Mouse (Mus musculus) retina, embryonic 14.5 days (tissue): Measurements from ENCODE around the gene Dscaml1.

Experiments used
- DNase-seq: peaks from one replicate; pipeline ENCODE4 v3.0.0-alpha.2; 2015; ENCODE audit warnings: low spot score

Gene Dscaml1

DNA sequence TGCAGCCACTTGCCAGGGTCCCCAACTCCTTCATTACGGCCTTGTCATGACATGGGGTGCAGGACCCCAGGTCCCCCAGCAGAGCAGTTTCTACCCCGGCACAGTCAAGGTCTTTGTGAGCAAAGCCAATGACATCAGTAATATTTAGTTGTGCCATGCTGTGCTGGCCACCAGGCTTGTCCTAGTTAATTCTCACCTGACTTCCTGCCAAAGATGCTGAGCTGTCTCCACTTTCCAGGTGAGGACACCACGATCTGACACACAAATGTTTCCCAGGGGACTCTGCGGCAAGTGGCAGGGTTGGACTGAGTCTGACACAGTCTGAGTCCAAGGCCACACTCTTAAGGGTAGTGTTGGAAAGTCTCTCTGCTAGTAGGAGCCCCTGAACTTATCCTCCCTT lies at the start of gene Dscaml1:
Dscaml1 (plus strand) TSS at position 173 of the 400 bp plus-strand sequence.
- no peak for DNase-seq

DNA sequence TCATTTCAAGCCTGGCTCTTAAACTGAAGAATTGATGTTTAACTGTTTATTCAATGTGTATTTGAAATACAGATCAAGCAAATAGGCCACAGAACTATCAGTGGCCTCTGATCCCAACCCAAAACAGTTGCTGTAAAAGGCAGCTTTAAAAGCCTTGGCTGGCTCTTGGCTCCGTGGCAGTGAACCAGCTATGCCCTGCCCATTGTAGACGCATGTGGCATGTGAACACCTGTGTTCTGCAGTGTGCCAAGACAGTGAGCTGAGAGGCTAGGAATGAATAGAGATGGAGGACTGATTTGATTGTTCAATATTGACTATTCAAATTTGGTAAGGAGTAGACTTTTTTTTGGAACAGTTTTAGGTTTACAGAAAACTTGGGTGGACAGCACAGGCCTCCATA lies 49.5 kb upstream of the Dscaml1 start:
- no peak for DNase-seq

DNA sequence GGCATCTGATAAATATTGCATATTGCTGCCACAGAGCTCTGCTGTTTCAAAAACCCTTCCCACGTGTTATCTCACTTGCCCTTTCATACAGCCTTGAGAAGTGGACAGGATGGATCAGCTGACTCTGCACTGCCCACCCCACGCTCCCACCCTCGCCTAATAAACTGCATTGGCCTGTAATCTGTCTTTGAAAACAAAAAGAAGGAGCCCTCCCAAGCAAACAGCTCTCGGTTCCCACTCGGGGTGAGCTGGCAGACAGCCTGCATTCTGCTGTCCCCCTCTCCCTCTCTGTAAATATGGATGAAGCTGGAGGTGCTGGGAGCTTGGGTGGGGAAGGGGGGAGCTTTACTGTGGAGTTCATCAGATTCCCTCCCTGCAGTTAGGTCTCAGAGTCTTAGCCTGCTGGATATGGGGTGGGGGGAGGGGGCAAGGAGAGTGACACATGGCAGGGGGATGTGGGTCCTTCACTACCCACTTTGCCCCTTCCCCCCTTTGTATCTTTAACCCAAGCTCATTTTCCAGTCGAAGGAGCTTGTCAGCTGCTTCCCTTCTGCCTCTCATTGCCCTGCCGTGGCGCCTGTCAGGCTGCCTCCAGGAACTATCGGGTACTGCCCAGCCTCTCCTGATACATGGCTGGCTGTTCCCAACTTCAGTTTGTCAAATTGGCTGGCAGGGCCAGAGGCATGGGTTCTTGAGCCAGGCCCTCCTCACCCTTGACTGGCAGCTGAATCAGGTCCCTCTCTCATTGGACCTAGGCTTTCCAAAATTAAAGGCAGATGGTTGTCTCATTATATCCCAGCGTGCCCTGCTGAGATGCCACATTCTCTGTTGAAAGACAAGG lies 45.8 kb upstream of the Dscaml1 start:
- DNase-seq, result peak; percentile 74

DNA sequence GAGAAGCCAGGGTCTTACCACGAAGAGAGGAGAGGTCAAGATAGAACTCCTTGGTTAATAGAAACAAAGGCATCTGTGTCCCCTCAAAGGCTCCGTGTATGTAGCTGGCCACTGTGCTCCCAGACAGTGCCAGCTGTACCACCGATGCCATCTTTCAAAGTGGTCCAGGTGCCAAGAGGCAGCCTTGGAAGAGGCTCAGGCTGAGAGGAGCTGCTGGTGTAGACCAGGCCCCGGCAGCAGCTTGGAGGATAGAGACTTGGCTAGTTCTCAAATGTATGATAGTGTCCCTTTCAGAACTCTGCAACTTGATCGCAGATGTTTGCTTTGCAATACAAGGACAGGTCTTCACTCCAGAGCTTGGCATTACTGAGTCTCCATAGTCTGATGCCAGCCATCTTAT lies 44.1 kb upstream of the Dscaml1 start:
- no peak for DNase-seq

DNA sequence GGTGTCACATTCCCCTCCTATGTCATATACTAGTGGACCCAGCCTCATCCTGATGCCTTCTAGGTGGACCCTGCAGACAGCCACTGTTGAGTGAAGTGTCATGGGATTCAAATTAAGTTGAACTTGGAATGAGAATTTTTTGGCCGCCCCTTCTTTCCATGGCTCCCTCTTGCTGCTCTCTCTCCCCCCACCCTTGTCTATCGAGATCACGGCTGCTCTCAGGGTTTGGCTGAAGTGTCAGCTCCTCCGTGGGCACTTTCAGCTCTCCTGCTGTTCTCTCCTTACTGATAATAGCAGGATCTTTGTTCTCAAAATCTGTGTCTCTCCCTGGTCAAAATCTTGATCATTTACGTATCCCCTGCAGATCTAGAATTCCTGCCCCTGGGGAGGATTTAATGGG lies 43.6 kb upstream of the Dscaml1 start:
- DNase-seq, result no peak

DNA sequence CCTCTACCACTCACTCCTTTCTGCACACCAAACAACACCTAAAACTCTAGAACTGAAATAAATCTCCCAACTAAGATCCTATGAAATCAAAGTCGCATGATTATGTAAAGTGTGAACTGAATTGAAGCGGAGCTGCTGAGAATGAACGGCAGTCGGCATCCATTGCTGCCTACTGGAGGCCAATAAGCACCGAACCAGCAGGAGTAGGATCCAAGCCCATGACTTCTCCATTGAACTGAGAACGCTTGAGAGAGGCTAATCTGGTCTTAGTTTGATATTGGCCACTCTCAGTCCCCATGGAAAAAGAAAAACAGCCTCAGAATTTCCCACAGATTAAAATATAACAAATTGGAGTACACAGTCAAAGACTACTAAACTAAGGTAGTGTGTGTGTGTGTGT lies 42.5 kb upstream of the Dscaml1 start:
- DNase-seq, result no peak

DNA sequence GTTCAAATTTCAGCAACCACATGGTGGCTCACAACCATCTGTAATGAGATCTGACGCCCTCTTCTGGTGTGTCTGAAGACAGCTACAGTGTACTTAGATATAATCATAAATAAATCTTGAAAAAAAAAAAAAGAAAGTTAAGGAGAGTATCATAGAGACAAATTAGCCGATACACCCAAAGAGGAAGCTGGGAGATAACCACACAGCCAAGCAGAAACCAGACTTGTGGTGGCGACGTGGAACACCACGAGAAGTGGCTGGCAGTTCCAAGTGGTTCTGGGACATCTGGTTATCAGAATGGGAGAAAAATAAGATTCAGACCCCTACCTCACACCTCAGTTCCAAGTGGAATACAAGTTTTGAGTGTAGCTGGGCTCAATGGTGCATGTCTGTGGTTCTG lies 39.7 kb upstream of the Dscaml1 start:
- DNase-seq, result no peak

DNA sequence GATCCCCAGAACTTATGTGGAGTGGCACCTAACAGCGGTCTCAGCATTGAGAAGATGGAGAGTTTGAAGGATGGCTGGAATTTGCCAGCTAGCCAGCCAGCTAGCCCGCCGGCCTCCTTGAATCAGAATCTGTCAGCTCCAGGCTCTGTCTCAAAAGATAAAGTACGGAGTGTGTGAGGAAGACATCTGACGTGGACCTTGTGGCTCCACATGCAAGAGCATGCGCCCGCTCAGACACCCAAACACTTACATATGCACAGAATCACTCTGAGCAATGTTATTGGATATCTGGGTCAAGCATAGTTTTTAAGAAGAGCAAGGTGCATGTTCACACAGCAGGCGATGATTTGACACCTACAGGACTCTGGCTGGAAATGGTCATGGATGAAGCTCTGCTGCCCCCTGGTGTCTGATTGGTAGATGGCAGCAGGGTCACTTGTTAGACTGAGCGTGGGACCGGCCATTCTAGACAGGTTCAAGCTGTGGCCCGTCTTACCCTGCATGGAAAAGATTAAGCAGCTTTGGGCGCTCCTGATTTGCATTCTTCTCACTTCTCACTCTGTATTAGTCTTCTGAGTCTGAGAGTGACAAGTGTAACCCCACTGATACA lies 37.9 kb upstream of the Dscaml1 start:
- peak; percentile 94 for DNase-seq

DNA sequence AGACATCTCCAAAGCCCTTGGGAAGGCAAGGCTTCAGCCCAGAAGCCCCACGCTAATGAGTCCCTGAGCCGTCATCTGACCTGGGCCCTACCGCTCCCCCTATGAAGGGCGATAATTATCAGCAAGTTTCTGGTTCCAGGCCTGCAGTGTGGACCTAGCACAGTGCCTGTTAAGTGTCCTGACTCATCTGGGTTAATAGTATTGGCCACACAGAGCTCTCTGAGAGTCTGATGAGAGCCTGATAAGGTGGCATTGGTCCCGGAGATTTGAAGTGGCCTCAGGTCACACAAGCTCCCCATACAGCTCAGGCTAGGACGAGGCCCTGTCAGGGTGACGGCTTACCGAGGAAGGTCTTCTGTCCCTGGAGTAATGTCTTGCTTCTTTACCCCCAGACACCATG lies 36.8 kb upstream of the Dscaml1 start:
- DNase-seq, result no peak

DNA sequence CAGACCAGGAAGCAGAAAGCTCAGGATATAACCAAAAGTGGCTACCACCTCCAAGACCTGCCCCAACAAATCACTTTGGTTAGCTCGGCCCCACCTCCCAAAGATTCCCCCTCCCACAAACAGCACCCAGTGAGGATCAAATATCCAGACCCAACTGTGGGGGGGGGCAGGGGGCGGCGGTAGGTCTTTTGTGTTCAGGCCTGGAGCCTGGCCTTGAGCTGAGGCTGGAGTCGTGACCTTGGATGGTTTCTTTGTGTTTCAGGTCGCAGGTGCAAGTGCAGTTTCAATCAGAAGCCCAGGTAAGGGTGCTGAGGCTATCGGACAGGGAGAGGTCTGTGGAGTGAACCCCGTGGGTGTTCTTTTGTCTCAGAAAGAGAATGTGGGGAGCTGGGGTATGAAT lies 35.1 kb upstream of the Dscaml1 start:
- DNase-seq, result no peak

DNA sequence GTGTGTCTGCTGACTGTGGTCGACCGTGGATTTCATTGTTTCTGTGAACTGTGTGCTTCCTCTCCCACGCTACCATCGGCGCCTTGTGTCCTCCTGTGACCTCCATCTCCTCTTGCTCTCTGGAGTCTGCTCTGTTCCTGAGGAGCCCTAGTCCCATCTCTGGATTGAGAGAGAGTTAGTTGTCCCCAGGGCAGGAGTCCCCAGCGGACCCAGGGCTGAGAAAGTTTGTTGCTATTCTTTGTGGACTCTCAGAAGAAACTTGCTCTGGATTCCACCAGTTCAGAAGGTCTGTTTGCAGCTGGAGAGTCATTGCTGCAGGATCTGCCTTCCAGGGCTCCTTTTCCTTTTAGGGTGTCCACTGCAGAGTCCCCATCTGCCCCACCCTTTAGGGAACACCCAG lies 31.2 kb upstream of the Dscaml1 start:
- no peak for DNase-seq

DNA sequence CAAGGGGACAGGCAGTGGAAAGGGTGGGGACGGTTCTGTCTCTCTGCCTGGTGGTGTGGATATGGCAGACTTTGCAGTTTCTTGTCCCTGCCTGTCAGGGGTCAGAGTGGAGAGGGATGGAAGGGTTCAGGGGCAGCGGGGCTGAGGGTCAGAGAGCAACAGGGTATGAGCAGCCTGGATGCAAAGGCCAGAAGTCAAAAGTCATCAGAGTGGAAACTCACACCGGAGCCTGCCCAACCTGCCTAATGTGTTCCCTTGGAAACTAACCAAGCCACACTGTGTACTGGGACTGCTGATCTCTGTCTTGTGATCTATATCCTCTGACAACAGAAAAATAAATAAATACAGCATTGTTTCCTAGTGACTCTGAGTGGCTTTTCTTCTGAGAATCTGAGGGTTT lies 30.6 kb upstream of the Dscaml1 start:
- DNase-seq, result no peak

DNA sequence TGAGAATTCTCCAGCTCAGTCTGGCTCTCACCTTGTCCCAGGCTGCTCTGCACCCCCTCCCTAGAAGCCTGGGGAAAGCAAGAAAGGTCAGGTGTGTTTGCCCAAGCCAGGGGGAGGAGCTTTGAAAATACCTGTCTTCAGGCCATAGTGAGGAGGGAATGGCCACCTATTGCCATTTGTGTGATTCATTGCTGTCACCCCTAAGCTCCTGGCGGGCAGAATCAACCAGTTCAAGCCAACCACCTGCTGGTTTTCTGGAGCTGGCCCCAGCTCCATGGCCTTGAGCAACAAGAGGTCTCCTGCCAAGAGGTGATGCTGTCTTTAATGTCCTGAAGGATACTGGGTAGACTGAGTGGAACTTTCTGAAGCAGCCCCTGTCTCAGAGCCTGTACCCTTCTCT lies 28.1 kb upstream of the Dscaml1 start:
- no peak for DNase-seq

DNA sequence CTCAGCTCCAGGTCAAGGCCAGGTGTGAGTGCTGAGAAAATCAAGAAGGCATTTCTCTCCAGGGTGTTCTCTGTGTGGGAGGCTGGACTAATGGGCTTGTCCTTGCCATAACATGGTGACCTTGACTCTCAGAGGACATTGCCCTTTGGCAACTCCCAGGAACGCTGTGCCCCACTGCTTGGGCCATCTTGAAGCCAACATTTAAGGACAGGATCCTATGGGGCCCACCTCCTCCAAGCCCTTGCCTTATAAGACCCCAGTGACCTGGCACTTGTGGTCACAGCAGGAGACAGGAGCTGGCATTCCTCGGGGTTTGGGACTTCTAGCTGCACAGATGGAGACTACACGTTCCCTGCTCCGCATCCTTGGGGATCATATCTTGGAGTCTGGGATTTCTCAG lies 27.0 kb upstream of the Dscaml1 start, which contains the start of gene Fxyd2:
Fxyd2 (plus strand) TSS at position 236 of the 400 bp plus-strand sequence.
- DNase-seq, result no peak

DNA sequence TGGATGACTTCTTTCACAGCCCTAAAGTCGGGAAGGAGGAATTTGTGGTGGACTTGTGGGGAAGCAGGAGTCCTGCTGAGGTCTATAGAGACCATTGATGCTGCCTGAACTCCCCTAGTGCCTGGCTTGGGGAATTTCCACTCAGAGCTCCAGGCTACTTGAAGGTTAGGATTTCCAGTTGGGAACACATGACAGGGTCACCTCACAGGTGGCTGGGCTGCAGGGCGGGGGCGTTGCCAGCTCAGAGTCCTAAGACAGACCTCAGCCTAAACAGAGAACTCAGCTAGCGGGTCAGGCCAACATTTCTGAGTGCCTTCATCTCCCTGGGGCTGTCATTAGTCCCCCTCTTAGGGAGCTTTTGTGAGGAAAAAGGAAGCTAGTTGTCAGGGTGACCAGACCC lies 24.6 kb upstream of the Dscaml1 start:
- no peak for DNase-seq

DNA sequence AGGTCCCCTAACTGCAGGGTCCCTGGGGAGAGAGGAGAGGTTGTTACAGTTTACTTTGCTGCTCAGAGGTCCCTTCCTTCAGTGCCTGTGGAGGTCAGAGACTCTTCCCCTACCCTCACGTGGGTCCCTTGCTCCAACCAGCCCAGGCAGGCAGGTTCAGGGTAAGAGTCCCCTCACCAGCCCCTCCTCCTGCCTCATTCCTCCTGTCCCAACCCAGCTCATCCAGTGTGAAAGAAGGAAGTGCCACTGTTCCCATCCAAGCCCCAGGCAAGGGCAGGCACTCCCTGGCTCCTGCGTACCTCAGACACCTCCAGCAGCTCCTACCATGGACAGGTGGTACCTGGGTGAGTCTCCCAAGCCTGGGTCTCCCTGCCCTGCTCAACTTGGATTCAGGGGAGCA lies 23.5 kb upstream of the Dscaml1 start:
- no peak for DNase-seq

DNA sequence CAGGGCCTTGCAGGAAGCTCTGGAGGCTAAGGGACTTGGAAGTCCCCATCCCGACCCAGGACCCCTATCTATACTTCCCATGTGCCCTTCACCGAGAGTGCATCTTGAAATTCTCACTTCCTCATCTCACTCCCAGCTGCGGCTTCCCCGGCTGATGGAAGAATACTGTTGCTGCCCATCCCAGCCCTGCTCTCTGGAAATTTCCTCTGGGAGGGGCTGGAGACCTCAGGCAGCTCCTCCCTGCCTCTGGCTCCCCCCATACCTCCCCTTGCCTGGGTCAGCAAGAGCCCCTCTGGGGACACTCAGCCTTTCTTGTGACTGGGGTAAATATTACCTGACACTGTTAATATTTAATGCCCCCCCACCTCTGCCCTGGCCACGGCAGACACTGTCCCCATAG lies 20.7 kb upstream of the Dscaml1 start:
- no peak for DNase-seq

DNA sequence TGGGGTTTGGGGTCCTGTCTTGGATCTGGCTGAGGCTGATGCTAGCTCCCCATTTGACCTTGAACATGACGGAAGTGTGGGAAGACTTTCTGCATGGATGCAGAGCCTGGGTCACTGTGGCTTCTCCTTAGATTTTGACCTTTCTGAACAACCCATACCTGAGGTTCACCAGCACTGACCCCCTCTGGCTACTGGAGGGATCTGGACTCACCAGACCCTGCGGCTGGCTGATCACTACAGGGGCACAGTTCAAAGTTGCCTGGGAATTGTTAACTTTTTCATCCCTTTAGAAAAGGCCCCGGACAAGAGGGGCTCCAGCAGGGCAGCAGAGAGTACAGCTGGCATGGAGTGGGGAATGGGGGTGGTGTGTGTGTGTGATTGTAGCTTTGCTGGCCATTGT lies 19.6 kb upstream of the Dscaml1 start:
- no peak for DNase-seq

DNA sequence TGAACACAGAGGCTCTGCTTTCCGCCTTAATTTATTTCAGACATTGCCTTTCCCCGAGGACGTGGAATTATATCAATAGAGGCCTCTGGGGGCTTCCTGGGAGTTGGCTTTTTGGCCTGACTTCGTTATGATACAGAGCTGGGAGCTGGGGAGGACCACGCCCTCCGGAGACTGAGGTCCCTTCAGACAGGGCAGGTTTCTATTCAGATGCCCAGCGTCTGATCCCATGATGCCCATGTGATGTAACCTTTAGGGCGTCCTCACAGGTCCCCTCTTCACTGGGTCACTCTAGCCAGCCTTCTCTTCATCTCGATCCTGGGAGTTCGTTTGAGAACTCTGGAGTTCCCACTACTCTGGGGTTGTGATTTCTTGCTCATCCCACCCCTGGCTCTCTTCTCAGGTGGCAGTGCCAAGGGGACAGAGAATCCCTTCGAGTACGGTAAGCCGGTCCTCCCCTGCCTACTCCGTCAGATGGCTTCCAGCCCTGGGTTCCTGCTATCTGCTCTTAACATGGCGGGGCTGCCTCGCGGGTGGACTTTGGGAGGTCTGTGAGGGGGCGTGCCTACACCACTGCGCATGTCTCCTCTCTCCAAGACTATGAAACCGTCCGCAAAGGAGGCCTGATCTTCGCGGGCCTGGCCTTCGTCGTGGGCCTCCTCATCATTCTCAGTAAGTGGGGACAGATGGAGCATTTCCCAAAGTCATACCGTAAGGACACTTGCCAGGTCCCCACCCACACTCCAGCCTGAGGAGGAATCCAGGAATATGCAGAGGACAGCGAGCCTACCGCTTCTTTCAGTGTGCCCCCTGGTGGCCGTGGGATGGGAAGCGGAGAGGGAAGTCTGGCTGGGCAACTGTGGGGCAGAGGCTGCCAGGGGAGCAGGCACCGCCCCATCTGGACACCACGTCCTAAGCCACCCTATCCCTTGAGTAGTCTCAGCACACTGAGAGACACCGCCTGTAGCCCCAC lies 18.4 kb upstream of the Dscaml1 start:
- DNase-seq, result peak; percentile 87

DNA sequence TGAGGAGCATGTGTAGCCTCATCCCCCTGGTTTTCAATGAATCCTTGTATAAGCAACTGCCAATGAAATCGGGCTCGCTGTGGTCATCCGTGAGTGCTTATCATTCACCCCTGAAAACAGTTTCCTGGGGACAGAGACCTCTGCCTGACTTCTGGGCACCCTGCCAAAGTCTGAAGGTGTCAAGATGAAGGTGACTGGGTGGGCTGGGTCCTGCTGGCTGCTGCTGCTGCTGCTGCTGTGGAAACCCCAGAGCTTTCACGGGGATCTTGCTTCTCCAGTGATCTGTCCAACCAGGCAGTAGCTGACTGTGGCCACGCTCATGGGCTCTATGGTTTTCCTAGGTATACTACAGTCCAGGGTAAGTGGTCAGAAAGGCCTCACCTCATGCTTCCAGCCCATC lies 16.2 kb upstream of the Dscaml1 start:
- no peak for DNase-seq

DNA sequence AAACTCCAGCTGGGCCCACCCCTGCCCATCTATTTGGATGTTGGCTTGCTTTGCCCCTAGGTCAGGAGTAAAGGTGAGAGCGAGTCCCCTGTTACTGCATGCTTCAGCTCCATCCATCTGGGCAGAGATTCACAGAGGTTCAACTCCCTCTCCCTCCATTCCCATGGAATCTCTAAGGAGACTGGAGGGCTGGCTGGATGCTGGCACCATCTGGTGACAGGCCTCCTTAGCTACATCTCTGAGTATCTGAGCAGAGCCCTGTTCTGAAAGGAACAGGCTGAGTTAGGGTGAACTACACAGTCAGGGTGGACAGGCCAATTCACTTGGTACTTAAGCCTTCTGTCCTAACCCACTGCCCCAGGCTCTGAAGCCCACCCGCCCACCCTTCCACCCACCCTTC lies 15.8 kb upstream of the Dscaml1 start:
- DNase-seq, result no peak

DNA sequence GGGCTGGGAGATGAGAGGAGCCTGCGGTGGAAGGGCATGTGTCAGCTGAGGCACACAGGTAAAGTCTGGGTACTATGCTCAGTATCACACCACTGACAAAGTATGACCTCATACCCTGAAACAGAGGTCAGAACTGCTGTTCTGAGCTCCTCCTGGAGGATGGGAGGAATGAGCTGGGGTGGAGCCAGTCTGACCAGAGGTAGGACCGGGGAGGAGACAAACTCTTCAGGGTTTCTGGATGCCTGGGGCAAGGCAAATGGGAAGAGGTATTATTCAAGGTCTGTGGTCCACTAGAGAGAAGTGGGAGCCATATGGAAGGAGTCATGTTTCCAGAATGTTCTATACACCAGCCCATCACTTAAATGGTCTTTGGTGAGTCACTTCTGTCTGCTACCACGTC lies 15.3 kb upstream of the Dscaml1 start:
- DNase-seq, result no peak

DNA sequence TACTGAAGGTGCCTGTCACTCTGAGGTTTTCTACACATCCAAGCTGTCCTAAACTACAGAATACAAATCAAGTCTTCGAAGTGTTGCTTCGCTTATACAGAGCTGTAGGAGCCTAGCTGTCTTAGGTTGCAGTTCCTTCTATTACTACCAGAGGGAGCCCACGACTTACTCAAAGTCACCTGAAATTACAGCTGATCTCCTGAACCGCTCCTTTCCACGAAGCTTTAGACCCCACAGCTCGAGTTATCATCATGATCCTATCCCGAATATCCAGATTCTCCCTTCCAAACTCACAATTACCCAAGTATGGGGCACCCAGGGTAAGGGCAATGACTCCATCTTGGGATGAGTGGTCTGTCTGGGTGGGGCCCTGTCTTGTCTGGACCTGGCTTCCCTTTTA lies 14.6 kb upstream of the Dscaml1 start:
- peak; percentile 87 for DNase-seq
